Mouse (Mus musculus): ENCODE data around the gene Tril. TPM values are rescaled to one million over a fixed set of nuclear protein-coding genes. Genes with fewer than 3 reads are reported as not detected.

Tril gene
- 106 and 110 TPM in 2 replicates for polyA plus RNA-seq (2016; fragmentation: Nextera tagmentation; extraction: Ambion mirVana)

DNA sequence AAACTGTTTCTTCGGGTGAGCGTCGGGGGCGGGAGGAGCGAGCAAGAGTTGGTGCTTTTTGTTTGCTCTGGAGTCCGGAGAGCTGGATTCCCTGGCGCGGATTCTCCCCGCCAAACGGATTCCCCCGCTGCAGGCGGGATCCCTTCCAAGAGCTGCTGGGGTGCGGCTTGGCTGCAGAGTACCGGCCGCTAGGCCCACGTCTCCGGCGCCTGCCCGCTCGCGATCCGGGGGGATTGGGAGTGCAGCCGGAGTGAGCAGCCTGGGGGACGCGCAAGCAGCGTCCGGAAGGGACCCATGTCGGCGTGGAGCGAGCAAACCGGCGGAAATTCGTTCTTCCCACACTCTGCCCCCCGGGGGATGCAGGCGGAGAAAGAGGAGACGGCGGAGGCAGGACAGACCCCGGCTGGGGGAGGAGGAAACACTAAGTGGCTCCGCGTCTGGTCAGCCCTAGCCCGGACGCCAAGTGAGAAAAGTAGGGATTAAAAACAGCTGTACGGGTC, at the start of gene Tril:
Tril (minus strand) TSS at position 345 of the 500 bp plus-strand sequence.
- Histone ChIP-seq H3K27ac (peak within 1 kb of the TSS; percentile 99), H3K9ac (replicated peaks) (peak within 1 kb of the TSS; percentile 89), H3K4me3 (replicated peaks) (peak within 1 kb of the TSS; percentile 67), H3K27me3 (peaks cover 14% of the 10 kb centered on the region), H3K9me3 (no peaks in the 10 kb centered on the region), H3K4me2 (peak within 1 kb of the TSS; percentile 95), H3K36me3 (peaks cover 18% of the 10 kb centered on the region; the same call in 1 of the 2 replicates), H3K4me1 (replicated peaks) (peaks cover 50% of the 10 kb centered on the region)
- ATAC-seq (ENCODE audit: insufficient number of reproducible peaks, insufficient read depth, low FRiP score, low TSS enrichment, low read depth), result peak; percentile 75
- WGBS, result under 1% methylated on average over 43 of the region's 43 CpGs

DNA sequence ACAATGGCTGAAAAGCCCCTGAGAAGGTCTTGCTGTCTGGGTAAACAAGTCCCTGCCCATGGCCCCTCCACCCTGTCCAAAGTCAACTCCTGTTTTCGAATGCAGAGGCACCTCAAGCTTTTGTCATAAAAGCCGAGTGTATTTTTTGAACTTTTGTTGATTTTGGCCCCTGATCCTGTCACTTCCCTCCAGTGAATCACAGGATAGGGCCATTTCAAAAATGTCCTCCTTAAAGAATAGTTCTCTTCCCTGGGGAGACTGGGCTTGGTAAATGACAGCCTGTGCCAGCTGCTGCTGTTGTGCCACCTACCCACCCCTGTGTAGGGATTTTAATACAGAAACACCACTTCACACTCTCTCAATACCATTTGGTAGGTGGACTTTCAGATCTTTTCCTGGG, 42.4 kb upstream of the Tril start:
- Histone ChIP-seq H3K9ac (replicated peaks) (no peak overlapping the region), H3K9me3 (no peaks in the 10 kb centered on the region), H3K4me1 (replicated peaks) (no peaks in the 10 kb centered on the region; the same call in 1 of the 2 replicates), H3K4me3 (replicated peaks) (no peak overlapping the region), H3K27ac (no peak overlapping the region), H3K4me2 (no peak overlapping the region), H3K27me3 (no peaks in the 10 kb centered on the region), H3K36me3 (no peaks in the 10 kb centered on the region)
- 75% methylated on average over 2 of the region's 2 CpGs for WGBS
- ATAC-seq (ENCODE audit: insufficient number of reproducible peaks, insufficient read depth, low FRiP score, low TSS enrichment, low read depth), result no peak

DNA sequence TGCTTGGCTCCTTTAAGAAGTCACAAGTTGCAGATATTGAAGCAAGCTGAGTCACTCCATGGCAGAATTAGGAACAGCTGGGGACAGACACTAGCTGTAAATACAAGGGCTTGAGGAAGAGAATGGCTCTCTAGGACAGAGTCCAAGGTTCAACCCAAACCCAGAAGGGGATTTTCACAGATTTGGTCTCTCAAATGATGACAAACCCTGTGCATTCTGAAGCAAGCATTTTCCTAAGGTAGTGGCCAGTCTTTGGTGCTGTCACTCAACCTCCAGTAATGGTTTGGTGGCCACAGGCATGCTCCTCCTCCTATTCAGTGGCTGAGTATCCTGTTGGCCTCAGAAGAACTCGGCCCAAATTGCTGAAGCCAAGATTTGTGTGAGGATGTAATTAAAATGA, 38.5 kb upstream of the Tril start:
- Histone ChIP-seq H3K4me2 (no peak overlapping the region), H3K27me3 (no peaks in the 10 kb centered on the region), H3K4me3 (replicated peaks) (no peak overlapping the region), H3K9ac (replicated peaks) (no peak overlapping the region), H3K9me3 (no peaks in the 10 kb centered on the region), H3K36me3 (no peaks in the 10 kb centered on the region), H3K27ac (no peak overlapping the region), H3K4me1 (replicated peaks) (peaks cover 8% of the 10 kb centered on the region)
- ATAC-seq (ENCODE audit: insufficient number of reproducible peaks, insufficient read depth, low FRiP score, low TSS enrichment, low read depth), result no peak
- 28% methylated on average over 1 of the region's 1 CpGs for WGBS

DNA sequence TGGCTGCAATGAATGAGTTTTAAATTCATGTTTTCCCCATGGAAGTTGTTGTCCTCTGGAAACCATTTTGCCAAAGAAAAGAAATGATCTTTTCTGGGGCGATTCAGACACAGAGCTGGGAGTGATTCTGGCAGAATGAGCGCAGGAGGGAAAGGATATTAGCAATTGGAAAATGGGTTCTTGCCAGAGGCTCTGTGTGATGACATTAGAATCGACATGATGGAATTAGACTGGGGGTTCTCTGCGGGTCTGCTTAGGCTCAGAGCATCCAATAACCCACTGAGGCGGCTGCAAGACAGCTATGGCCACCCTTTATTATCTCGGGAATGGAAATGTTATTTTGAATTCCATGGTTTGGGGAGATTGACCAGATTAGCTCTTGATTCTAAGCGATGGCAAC, 37.2 kb upstream of the Tril start:
- Histone ChIP-seq H3K27me3 (no peaks in the 10 kb centered on the region), H3K9me3 (no peaks in the 10 kb centered on the region), H3K4me3 (replicated peaks) (no peak overlapping the region), H3K4me1 (replicated peaks) (peaks cover 8% of the 10 kb centered on the region), H3K9ac (replicated peaks) (no peak overlapping the region), H3K4me2 (no peak overlapping the region), H3K27ac (no peak overlapping the region), H3K36me3 (no peaks in the 10 kb centered on the region)
- WGBS, result 72% methylated on average over 7 of the region's 7 CpGs
- no peak for ATAC-seq (ENCODE audit: insufficient number of reproducible peaks, insufficient read depth, low FRiP score, low TSS enrichment, low read depth)

DNA sequence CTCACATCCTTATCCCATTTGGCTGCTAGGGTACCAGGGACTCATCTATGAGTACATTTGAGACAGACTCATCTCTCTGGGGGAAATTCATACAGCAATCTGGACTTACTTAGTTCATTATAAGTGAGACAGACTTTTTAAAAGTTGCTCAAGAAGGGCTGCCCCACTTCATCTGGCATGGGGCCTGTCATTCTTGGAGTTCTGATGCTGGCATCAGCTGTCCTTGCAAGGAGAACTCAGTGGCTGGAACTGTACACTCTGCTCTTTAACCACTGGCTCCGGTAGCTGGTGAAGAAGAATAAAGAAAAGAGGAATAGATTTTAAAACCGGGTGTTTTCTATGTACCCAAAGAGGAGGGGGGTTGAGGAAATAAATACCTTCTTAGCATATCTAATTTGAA, 36.1 kb upstream of the Tril start:
- no peak overlapping the region for H3K4me3 ChIP-seq (replicated peaks)
- ATAC-seq (ENCODE audit: insufficient number of reproducible peaks, insufficient read depth, low FRiP score, low TSS enrichment, low read depth), result no peak
- H3K27me3 ChIP-seq, result no peaks in the 10 kb centered on the region
- peaks cover 8% of the 10 kb centered on the region for H3K4me1 ChIP-seq (replicated peaks)
- 76% methylated on average over 2 of the region's 2 CpGs for WGBS
- H3K27ac ChIP-seq, result no peak overlapping the region
- H3K4me2 ChIP-seq, result no peak overlapping the region
- H3K36me3 ChIP-seq, result no peaks in the 10 kb centered on the region
- no peak overlapping the region for H3K9ac ChIP-seq (replicated peaks)
- no peaks in the 10 kb centered on the region for H3K9me3 ChIP-seq

DNA sequence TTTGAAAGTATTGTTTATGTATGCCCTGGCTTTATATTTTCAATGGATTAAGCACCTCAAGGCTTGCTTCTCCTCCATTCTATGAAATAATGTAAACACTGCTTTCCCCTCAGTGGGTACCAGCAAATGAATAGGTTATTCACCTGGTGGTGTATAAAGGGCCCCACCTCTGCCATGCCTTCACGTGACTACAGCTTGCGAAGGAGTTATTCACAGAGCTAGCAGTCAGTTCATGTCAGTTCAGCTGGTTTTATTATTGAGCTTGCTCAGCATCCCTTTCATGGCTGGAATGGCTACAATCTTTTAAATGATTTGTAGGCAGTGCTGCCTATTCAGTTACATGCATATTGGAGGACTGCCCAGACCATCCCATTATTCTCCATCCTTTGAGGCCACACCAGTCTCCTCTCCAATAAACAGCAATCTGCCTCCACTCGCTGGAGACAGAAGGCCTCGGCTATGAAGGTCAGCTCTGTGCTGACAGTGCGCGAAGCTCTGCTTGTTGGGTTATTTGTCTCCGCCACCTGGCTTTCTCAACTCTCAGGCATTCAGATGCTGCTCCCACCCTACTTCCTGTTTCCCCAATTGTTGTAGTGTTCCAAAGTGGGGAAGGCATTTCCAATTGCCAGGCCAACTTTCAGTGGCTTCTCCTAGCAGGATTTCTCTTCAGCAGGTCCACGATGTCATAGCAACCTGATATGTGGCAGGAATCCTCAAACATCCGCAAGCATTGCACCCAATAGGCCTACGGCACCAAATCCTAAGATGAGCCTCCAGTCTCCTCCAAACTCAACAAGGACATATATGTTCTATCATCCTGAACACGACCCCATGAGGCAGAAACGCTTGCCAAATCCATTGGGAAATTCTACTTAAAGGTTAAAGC, 34.6 kb upstream of the Tril start:
- H3K27ac ChIP-seq, result peak overlapping the region; percentile 41; the same call in 1 of the 2 replicates
- peaks cover 8% of the 10 kb centered on the region for H3K4me1 ChIP-seq (replicated peaks)
- no peak overlapping the region for H3K4me3 ChIP-seq (replicated peaks)
- no peaks in the 10 kb centered on the region for H3K27me3 ChIP-seq
- no peaks in the 10 kb centered on the region for H3K9me3 ChIP-seq
- WGBS, result 78% methylated on average over 12 of the region's 12 CpGs
- no peak for ATAC-seq (ENCODE audit: insufficient number of reproducible peaks, insufficient read depth, low FRiP score, low TSS enrichment, low read depth)
- no peak overlapping the region for H3K4me2 ChIP-seq
- H3K36me3 ChIP-seq, result no peaks in the 10 kb centered on the region
- no peak overlapping the region for H3K9ac ChIP-seq (replicated peaks)

DNA sequence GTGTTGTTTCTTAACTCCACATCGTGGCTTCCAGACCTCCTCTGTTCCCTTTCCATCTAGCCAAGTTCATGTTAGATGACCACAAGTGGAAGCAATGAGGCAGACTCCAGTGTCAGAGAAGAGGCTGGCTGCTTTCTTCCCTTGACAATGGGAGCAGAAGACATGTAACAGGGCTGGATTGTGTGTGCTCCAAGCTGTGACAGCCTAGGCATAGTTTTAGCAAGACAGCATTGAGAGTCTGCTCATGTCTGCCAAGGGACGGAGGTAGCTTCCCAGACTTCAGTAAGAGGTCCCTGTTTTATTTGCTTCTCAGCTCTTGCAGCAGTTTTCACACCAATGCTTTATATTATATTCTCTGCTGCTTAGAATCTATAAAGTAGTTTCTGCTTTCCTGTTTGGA, 33.6 kb upstream of the Tril start:
- no peak overlapping the region for H3K27ac ChIP-seq

DNA sequence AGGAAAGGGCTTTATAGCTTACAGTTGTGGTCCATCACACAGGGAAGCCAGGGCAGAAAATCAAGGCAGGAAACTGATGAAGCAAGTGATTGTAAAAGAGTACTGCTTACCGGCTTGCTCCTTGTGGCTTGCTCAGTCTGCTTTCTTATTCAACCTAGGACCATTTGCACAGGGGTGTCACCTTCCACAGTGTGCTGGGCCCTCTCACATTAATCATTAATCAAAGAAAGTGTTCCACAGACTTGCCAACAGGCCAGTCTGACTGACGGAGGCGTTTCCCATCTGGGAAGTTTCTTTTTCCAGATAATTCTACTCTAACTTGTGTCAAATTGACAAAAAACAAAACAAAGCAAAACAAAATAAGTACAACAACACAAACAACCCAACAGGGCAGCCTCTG, 32.9 kb upstream of the Tril start:
- ATAC-seq (ENCODE audit: insufficient number of reproducible peaks, insufficient read depth, low FRiP score, low TSS enrichment, low read depth), result no peak
- WGBS, result 54% methylated on average over 3 of the region's 3 CpGs
- Histone ChIP-seq H3K27me3 (no peaks in the 10 kb centered on the region), H3K4me3 (replicated peaks) (no peak overlapping the region), H3K4me1 (replicated peaks) (peaks cover 10% of the 10 kb centered on the region), H3K9me3 (no peaks in the 10 kb centered on the region), H3K9ac (replicated peaks) (no peak overlapping the region), H3K36me3 (no peaks in the 10 kb centered on the region), H3K27ac (no peak overlapping the region), H3K4me2 (no peak overlapping the region)

More for the DNA sequence above, 33.6 kb upstream of the Tril start:
- ATAC-seq (ENCODE audit: insufficient number of reproducible peaks, insufficient read depth, low FRiP score, low TSS enrichment, low read depth), result no peak
- Histone ChIP-seq H3K4me2 (no peak overlapping the region), H3K36me3 (no peaks in the 10 kb centered on the region), H3K27me3 (no peaks in the 10 kb centered on the region), H3K4me1 (replicated peaks) (peaks cover 8% of the 10 kb centered on the region), H3K4me3 (replicated peaks) (no peak overlapping the region), H3K9me3 (no peaks in the 10 kb centered on the region), H3K9ac (replicated peaks) (no peak overlapping the region)
- WGBS, result 77% methylated on average over 2 of the region's 2 CpGs

DNA sequence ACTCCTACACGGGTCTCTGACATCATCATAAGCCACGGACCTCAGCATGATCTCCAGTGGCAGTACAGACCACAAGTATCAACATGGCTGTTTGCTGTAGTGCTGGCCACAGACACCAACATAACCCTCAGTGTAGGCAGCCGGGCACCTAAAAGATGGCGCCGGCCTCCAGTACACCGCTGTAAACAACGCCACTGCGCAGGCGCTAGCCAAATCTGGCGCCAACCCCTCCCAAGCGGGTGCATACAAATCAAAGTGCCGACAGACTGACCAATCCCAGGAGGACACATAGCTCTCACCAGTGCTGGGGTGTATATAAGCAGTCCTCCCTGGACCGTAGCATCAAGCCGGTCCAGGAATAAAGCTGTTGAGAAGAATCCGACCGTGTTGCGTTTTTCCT, 24.0 kb upstream of the Tril start:
- no peaks in the 10 kb centered on the region for H3K9me3 ChIP-seq
- no peak for ATAC-seq (ENCODE audit: insufficient number of reproducible peaks, insufficient read depth, low FRiP score, low TSS enrichment, low read depth)
- H3K9ac ChIP-seq (replicated peaks), result no peak overlapping the region
- H3K36me3 ChIP-seq, result no peaks in the 10 kb centered on the region
- no peak overlapping the region for H3K4me3 ChIP-seq (replicated peaks)
- 95% methylated on average over 17 of the region's 17 CpGs for WGBS
- no peak overlapping the region for H3K4me2 ChIP-seq
- H3K4me1 ChIP-seq (replicated peaks), result 0 out of 2 replicates have a peak, but pooled peaks cover 7% of the 10 kb centered on the region
- no peak overlapping the region for H3K27ac ChIP-seq
- H3K27me3 ChIP-seq, result no peaks in the 10 kb centered on the region

DNA sequence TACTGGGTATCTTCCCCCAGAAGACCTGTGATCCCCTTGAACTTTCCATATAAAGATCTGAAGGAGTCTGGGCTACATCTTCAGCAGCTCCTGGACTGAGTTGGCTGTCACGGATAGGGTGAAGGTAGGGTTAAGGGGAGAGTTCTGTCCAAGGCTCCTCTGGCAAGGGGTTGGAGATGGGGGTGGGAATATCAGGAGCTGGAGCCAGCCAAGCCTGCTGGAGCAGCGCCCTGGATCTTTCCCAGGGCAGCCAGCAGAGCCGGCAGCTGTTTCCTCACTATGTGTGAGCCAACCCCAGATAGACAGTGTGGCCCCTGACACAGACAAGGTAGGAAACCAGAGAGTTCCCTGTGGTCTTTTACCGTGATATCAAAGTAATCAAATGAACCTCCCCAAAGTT, 4.6 kb upstream of the Tril start:
- no peak overlapping the region for H3K27ac ChIP-seq
- H3K9ac ChIP-seq (replicated peaks), result no peak overlapping the region
- peaks cover 4% of the 10 kb centered on the region; the same call in 1 of the 2 replicates for H3K27me3 ChIP-seq
- no peak overlapping the region for H3K4me2 ChIP-seq
- H3K9me3 ChIP-seq, result peaks cover 3% of the 10 kb centered on the region; the same call in 1 of the 2 replicates
- peaks cover 12% of the 10 kb centered on the region for H3K4me1 ChIP-seq (replicated peaks)
- WGBS, result 59% methylated on average over 4 of the region's 4 CpGs
- no peak overlapping the region for H3K4me3 ChIP-seq (replicated peaks)
- ATAC-seq (ENCODE audit: insufficient number of reproducible peaks, insufficient read depth, low FRiP score, low TSS enrichment, low read depth), result no peak
- H3K36me3 ChIP-seq, result no peaks in the 10 kb centered on the region

DNA sequence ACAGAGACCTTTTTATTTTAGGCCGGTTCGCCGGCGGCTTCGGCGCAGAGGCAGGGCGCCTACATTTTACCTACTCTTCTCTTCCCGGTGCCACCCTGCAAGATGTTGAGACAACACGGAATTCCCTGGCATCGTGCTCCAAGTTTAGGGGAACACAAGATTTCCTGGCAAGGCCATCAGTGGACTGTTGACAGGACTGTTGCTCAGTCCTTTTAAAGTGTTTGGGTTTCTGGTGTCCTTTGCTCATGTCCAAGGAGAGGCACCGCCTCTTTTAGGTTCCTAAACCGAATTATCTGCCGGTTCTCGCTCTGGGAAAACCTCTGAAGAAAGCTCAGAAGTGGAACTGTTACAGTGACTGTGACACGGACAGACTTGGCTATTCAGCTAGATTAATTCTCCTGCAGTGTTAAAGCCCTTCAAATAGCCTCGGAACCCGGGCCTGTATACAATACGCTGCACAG, 441 bp upstream of the Tril start:
- peaks cover 45% of the 10 kb centered on the region for H3K4me1 ChIP-seq (replicated peaks)

More for the DNA sequence above, 441 bp upstream of the Tril start:
- Histone ChIP-seq H3K9me3 (no peaks in the 10 kb centered on the region), H3K4me2 (peak overlapping the region; percentile 95), H3K27ac (peak overlapping the region; percentile 99), H3K27me3 (peaks cover 14% of the 10 kb centered on the region), H3K9ac (replicated peaks) (peak overlapping the region; percentile 89), H3K4me3 (replicated peaks) (peak overlapping the region; percentile 67), H3K36me3 (peaks cover 12% of the 10 kb centered on the region; the same call in 1 of the 2 replicates)
- ATAC-seq (ENCODE audit: insufficient number of reproducible peaks, insufficient read depth, low FRiP score, low TSS enrichment, low read depth), result no peak
- WGBS, result 1% methylated on average over 18 of the region's 18 CpGs
